Mouse (Mus musculus): Measurements from ENCODE around the gene Bend3.

Bend3 gene

GRCm38 (mm10) chr10:43478751-43479435 is at the start of gene Bend3:
Bend3 (plus strand) TSS chr10:43478831.
- peak; percentile 41 to 58 for DNase-seq (ENCODE audit: low spot score in 2 of 2)

GRCm38 (mm10) chr10:43430606-43431005 is 48.0 kb upstream of the Bend3 start:
- DNase-seq (ENCODE audit: low spot score in 2 of 2), result no peak

GRCm38 (mm10) chr10:43434326-43434725 is 44.3 kb upstream of the Bend3 start:
- DNase-seq (ENCODE audit: low spot score in 2 of 2), result no peak

- no peak for DNase-seq (ENCODE audit: low spot score in 2 of 2)
Observed at GRCm38 (mm10) chr10:43435757-43436156, 42.9 kb upstream of the Bend3 start.

GRCm38 (mm10) chr10:43439492-43439941 is 39.1 kb upstream of the Bend3 start:
- DNase-seq (ENCODE audit: low spot score in 2 of 2), result no peak

GRCm38 (mm10) chr10:43440050-43440449 is 38.6 kb upstream of the Bend3 start:
- DNase-seq (ENCODE audit: low spot score in 2 of 2), result no peak

- DNase-seq (ENCODE audit: low spot score in 2 of 2), result no peak
Observed at GRCm38 (mm10) chr10:43440981-43441740, 37.5 kb upstream of the Bend3 start.

- no peak for DNase-seq (ENCODE audit: low spot score in 2 of 2)
Observed at GRCm38 (mm10) chr10:43448656-43449055, 30.0 kb upstream of the Bend3 start.

GRCm38 (mm10) chr10:43451848-43452662 is 26.6 kb upstream of the Bend3 start:
- peak; percentile 23 to 43 for DNase-seq (ENCODE audit: low spot score in 2 of 2)

- DNase-seq (ENCODE audit: low spot score in 2 of 2), result no peak
Observed at GRCm38 (mm10) chr10:43452663-43452996, 26.0 kb upstream of the Bend3 start.

- no peak for DNase-seq (ENCODE audit: low spot score in 2 of 2)
Observed at GRCm38 (mm10) chr10:43454219-43454618, 24.4 kb upstream of the Bend3 start.

GRCm38 (mm10) chr10:43454671-43455070 is 24.0 kb upstream of the Bend3 start:
- no peak for DNase-seq (ENCODE audit: low spot score in 2 of 2)

- DNase-seq (ENCODE audit: low spot score in 2 of 2), result no peak
Observed at GRCm38 (mm10) chr10:43462821-43463220, 15.8 kb upstream of the Bend3 start.

- DNase-seq (ENCODE audit: low spot score in 2 of 2), result no peak
Observed at GRCm38 (mm10) chr10:43463227-43463626, 15.4 kb upstream of the Bend3 start.

GRCm38 (mm10) chr10:43466223-43466622 is 12.4 kb upstream of the Bend3 start:
- no peak for DNase-seq (ENCODE audit: low spot score in 2 of 2)

GRCm38 (mm10) chr10:43467659-43468058 is 11.0 kb upstream of the Bend3 start:
- no peak for DNase-seq (ENCODE audit: low spot score in 2 of 2)

- no peak for DNase-seq (ENCODE audit: low spot score in 2 of 2)
Observed at GRCm38 (mm10) chr10:43468293-43468692, 10.3 kb upstream of the Bend3 start.

GRCm38 (mm10) chr10:43475376-43475775 is 3.3 kb upstream of the Bend3 start:
- peak in 1 of 2 experiments; percentile 54 for DNase-seq (ENCODE audit: low spot score in 2 of 2)

GRCm38 (mm10) chr10:43477459-43477858 is 1.2 kb upstream of the Bend3 start:
- no peak for DNase-seq (ENCODE audit: low spot score in 2 of 2)

- peak in 1 of 2 experiments; percentile 1 for DNase-seq (ENCODE audit: low spot score in 2 of 2)
Observed at GRCm38 (mm10) chr10:43477865-43478681, 558 bp upstream of the Bend3 start.

GRCm38 (mm10) chr10:43479436-43480157 is 966 bp downstream of the Bend3 start:
- peak; percentile 79 to 88 for DNase-seq (ENCODE audit: low spot score in 2 of 2)
